Mouse (Mus musculus) embryonic stem cell, embryonic (primary cell): Measurements from ENCODE around the gene Prr36.

Experiments
- CTCF ChIA-PET, 4 experiments: fragments of 300-600 bp in 2 of 4; fragments of 350-600 bp in 2 of 4; sonication (Branson Sonifier 250); formaldehyde crosslinking; loops; one replicate each; lab custom pipeline; 2022; ENCODE audit warnings: inconsistent platforms in 2 of 4; lab: Charles Lee
- POLR2A ChIA-PET, 4 experiments: fragments of 300-600 bp in 2 of 4; fragments of 350-600 bp in 2 of 4; sonication (Branson Sonifier 250); formaldehyde crosslinking; loops; one replicate each; lab custom pipeline; 2022; ENCODE audit warnings: antibody characterized with exemption in 4 of 4, inconsistent platforms in 1 of 4; lab: Charles Lee

Prr36 gene

DNA sequence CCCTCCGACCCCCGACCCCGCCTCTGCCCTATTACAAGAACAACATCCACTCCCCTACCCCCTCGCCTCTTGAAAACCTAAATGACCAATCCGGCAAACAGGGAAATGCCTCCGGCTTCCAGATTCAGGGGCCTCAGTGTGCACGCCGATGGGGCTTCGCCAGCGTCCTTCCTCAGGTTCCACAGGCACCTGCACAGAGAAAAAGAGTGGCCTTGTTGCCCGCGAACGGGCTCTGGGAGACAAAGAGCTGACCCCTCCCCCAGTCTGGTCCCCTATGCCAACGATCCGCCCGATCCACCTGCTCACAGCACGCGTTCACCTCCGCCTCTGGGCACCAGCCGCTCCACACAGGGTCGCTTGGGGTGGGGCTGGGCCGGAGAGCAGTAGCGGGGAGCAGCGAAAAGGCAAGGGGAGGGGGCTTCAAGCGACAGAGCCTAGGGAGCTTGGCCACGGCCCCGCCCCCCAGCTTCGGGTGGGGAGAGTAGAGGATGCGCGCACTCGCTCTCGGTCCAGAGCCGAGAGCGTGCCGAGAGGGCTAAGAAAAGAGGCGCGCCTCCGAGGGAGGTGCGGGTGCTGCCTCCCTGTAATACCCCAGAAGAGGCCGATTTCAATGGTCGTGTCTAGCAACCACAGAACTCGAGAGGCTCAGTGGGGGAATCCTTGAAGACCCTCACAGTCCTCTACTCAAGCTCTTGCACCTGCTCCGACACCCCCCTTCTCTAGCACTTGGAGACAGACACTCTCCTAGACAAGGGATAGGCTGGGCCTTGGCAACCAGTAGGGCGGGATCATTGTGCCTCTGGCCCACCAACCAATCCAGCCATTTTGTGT, at the start of gene Prr36:
Prr36 (minus strand) TSS at position 669 of the 831 bp plus-strand sequence.
- CTCF ChIA-PET: interaction anchor here (0.5 to 1.7 kb wide), 14 partner anchors 10 to 571 kb away, joined by 3 to 7 read pairs (median 3); partner anchors contain the start of genes Gm49320 (in 1 of the 4), Lrrc8e (in 1 of the 4) and Map2k7 (in 1 of the 4)
- POLR2A ChIA-PET: interaction anchor here (0.6 to 5.6 kb wide), 27 partner anchors 10 to 576 kb away, joined by 3 to 51 read pairs (median 4); partner anchors contain the start of genes Gm49320 (in 3 of the 4), Map2k7 (in 3 of the 4), Zfp958 (in 2 of the 4) and Evi5l (in 1 of the 4)

DNA sequence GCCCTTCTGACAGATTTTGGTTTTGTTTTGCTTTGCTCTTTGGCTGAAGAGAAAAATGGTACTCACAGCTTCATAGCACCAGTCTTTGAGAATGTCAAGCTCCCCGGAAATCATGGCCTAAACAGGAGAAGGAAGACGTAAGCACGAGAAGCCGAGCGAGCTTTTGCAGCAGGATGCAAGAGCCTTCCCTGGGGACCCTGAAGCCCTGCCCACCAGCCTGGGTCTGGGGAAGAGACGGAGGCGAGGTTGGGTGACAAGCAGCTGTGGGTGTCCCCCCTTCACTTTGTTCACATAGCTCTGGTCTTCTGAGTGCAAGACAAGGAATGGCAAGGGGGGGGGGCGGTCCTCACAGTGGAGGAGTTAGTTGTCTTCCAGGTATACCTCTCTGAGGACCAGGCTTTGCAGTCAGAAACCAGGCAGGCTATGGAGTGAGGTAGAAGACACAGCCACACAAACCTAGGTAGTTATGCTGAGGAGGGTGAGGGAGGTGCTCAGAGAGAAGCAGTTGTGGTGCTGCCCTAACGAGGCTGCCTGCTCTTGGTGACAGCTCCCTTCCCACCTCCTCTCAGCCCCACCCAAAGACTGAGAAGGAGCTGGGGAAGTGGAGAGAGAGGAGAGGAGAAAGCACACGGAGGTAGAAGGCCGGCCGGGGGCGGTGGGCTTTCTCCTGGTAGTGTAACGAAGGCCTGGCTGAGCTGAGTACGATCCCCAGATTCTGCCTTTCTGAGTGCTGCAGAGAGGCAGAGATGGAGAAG, 48.1 kb upstream of the Prr36 start:
- ChIA-PET CTCF (interaction anchor here in 1 of 4 experiments (1.3 kb wide), 1 partner anchor 91 kb away, joined by 3 read pairs; no protein-coding TSS in a partner anchor), POLR2A (interaction anchor here in 2 of 4 experiments (0.6 to 3.1 kb wide), 7 partner anchors 7 to 304 kb away, joined by 3 to 15 read pairs (median 4); partner anchors contain the start of gene Timm44 (in 1 of the 2))

DNA sequence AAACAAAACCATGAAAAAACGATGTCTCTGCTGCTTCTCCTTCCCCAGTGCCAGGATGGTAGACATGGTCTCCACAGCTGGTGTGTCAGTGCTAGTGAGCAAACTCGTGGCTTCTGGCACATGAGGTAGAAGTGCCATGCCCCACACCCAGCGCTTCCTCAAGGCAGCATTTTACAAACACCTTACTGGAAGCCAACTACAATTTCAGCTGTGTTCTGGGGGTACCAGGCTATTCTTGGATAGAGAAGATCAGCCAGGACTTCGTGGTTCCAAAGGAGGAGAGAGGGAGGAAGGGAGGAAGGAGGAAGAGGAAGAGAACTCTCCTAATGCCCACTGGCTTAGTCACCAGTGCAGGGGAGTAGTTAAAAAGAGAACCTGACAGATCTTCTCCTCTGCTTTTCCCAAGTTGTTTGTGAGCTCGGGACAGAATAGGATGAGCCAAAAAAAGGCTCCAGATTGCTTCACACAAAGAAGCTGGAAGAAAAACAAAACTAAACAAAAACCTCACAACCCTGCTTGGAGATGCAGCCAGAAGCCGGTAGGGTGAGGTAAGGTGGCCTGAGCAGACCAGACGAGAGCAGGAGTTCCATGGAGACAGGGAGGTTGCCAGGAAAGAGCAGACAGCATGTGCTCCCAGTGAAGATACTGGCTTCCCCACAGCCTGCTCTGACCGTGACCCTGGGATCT, 46.0 kb upstream of the Prr36 start:
- ChIA-PET POLR2A (interaction anchor here in 1 of 4 experiments (1.2 to 2.9 kb wide), 6 partner anchors 9 to 116 kb away, joined by 3 to 9 read pairs (median 4); no protein-coding TSS in a partner anchor), CTCF (interaction anchor here in 1 of 4 experiments (0.9 kb wide), 1 partner anchor 59 kb away, joined by 3 read pairs; no protein-coding TSS in a partner anchor)

DNA sequence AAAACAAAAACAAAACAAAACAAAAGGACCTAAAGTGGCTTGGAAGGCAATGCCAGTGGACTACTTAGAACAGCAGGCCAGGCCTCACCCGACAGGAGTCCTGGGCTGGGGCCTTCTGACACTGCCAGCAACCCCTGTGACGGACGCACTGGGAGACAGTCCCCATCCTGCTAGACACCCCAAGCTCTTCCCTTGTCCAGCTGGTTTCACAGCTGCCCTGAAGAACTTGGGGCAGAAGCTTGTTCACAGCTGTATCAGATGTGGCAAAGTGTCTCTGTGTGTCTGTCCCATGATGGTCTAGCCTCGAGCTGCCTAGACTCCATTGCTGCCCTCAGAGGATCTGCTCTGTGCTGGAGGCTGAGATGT, 42.5 kb upstream of the Prr36 start:
- POLR2A ChIA-PET: interaction anchor here in 3 of 4 experiments (0.5 to 4.2 kb wide), 20 partner anchors 8 to 662 kb away, joined by 3 to 16 read pairs (median 5); partner anchors contain the start of genes Tgfbr3l (in 2 of the 3), Timm44 (in 2 of the 3), Evi5l (in 1 of the 3) and Gm49320 (in 1 of the 3)
- CTCF ChIA-PET: interaction anchor here in 3 of 4 experiments (0.7 to 3.3 kb wide), 13 partner anchors 8 to 541 kb away, joined by 3 to 13 read pairs (median 8); partner anchors contain the start of genes Gm49320 (in 2 of the 3) and Map2k7 (in 2 of the 3)

DNA sequence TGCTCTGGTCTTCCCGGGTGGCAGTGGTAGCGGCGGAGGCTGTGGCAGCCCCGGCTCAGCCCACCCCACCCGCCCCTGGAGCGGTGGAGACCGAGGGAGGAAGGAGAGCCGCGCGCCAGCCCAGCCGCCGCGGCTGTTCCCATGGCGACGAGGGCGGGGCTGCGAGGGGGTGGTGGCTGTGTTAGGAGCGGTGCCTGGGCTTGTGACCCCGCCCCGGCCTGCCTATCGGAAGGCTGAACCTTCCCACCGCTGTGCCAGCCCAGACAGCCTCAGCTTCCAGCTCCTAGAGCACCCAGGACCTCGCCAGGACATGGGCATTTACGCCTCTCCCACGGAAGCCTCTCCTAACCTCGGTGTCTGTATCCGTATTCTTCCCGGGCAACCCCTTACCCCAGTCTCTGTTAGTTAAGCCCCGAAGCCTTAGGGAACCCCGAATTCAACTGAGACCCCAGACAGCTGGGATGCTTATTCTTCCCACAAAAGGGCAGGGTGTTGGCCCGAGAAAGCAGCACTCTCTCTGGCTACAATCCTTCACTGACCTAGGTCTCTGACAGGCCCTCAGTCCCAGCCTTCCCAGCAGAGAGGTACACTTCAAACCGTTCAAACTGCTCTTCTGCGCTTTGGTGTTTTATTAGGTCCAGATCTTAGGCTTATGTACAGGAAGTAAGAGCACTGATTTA, 42.0 kb upstream of the Prr36 start, which contains the start of gene Ctxn1:
Ctxn1 (minus strand) TSS at position 150 of the 680 bp plus-strand sequence.
- POLR2A ChIA-PET: interaction anchor here (0.5 to 4.2 kb wide), 30 partner anchors 8 to 791 kb away, joined by 3 to 16 read pairs (median 4); partner anchors contain the start of genes Gm49320 (in 2 of the 4), Timm44 (in 2 of the 4), Evi5l (in 1 of the 4) and Map2k7 (in 1 of the 4)
- CTCF ChIA-PET: interaction anchor here (0.6 to 3.3 kb wide), 23 partner anchors 8 to 541 kb away, joined by 3 to 13 read pairs (median 5); partner anchors contain the start of genes Gm49320 (in 3 of the 4), Map2k7 (in 3 of the 4), Tgfbr3l (in 2 of the 4) and Timm44 (in 1 of the 4)

GRCm38 (mm10) chr8:4258678-4259077, 41.4 kb upstream of the Prr36 start:
- CTCF ChIA-PET: interaction anchor here (0.6 to 3.3 kb wide), 23 partner anchors 8 to 540 kb away, joined by 3 to 13 read pairs (median 5); partner anchors contain the start of genes Gm49320 (in 3 of the 4), Map2k7 (in 3 of the 4), Tgfbr3l (in 2 of the 4) and Timm44 (in 1 of the 4)
- POLR2A ChIA-PET: interaction anchor here (0.6 to 4.2 kb wide), 30 partner anchors 8 to 791 kb away, joined by 3 to 16 read pairs (median 4); partner anchors contain the start of genes Gm49320 (in 2 of the 4), Evi5l (in 1 of the 4), Map2k7 (in 1 of the 4) and Zfp958 (in 1 of the 4)

GRCm38 (mm10) chr8:4258233-4258632, 41.0 kb upstream of the Prr36 start:
- ChIA-PET CTCF (interaction anchor here (0.6 to 3.3 kb wide), 17 partner anchors 8 to 125 kb away, joined by 3 to 13 read pairs (median 7); partner anchors contain the start of genes Gm49320 (in 3 of the 4), Map2k7 (in 3 of the 4) and Tgfbr3l (in 1 of the 4)), POLR2A (interaction anchor here (0.7 to 4.2 kb wide), 23 partner anchors 8 to 355 kb away, joined by 3 to 16 read pairs (median 4); partner anchors contain the start of genes Gm49320 (in 2 of the 4), Map2k7 (in 1 of the 4) and Zfp958 (in 1 of the 4))

- ChIA-PET CTCF (interaction anchor here (0.9 to 3.3 kb wide), 9 partner anchors 10 to 539 kb away, joined by 3 to 13 read pairs (median 5); partner anchors contain the start of genes Gm49320 (in 3 of the 4) and Map2k7 (in 3 of the 4)), POLR2A (interaction anchor here in 3 of 4 experiments (0.5 to 4.2 kb wide), 21 partner anchors 9 to 355 kb away, joined by 3 to 16 read pairs (median 3); partner anchors contain the start of genes Gm49320 (in 1 of the 3), Map2k7 (in 1 of the 3) and Zfp958 (in 1 of the 3))
These were observed 40.1 kb upstream of the Prr36 start for GRCm38 (mm10) chr8:4257350-4257749.

- ChIA-PET CTCF (interaction anchor here (0.6 to 3.3 kb wide), 9 partner anchors 10 to 538 kb away, joined by 3 to 13 read pairs (median 5); partner anchors contain the start of genes Gm49320 (in 3 of the 4) and Map2k7 (in 3 of the 4)), POLR2A (interaction anchor here in 3 of 4 experiments (0.5 to 4.2 kb wide), 24 partner anchors 8 to 356 kb away, joined by 3 to 16 read pairs (median 3); partner anchors contain the start of genes Gm49320 (in 2 of the 3), Map2k7 (in 2 of the 3) and Zfp958 (in 1 of the 3))
These were observed 39.7 kb upstream of the Prr36 start for GRCm38 (mm10) chr8:4256911-4257310.

DNA sequence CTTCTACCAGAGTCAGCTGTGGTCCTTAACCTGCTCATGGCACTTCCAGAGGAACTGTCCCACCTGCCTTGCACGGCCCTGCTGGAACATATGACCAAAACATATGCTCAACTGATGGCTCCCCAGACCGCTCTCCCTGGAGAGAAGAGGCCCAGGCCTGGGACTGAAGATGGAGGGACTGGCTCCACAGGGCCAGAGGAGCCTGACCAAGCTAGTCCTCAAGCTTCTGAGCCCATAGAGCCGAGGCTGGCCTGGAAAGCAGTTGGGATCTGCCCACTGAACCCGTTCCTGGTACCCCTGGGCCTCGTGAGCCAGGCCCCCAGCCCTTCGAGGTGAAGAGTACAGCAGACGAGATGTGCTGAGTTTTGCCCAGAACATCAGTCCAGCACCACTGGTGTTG, 38.2 kb upstream of the Prr36 start:
- ChIA-PET POLR2A (interaction anchor here in 2 of 4 experiments (1.3 to 4.2 kb wide), 5 partner anchors 9 to 17 kb away, joined by 4 to 16 read pairs (median 5); partner anchors contain the start of genes Gm49320 (in 2 of the 2) and Map2k7 (in 2 of the 2)), CTCF (interaction anchor here in 1 of 4 experiments (3.2 kb wide), 1 partner anchor 12 kb away, joined by 12 read pairs; no protein-coding TSS in a partner anchor)

- ChIA-PET CTCF (interaction anchor here in 3 of 4 experiments (0.6 to 3.2 kb wide), 12 partner anchors 13 to 360 kb away, joined by 3 to 13 read pairs (median 4); partner anchors contain the start of genes Gm49320 (in 1 of the 3) and Map2k7 (in 1 of the 3)), POLR2A (interaction anchor here (0.6 to 3.3 kb wide), 20 partner anchors 9 to 656 kb away, joined by 3 to 24 read pairs (median 4); partner anchors contain the start of genes Map2k7 (in 3 of the 4), Gm49320 (in 2 of the 4), Timm44 (in 2 of the 4) and Zfp958 (in 1 of the 4))
These were observed 36.7 kb upstream of the Prr36 start for GRCm38 (mm10) chr8:4254001-4254400.

DNA sequence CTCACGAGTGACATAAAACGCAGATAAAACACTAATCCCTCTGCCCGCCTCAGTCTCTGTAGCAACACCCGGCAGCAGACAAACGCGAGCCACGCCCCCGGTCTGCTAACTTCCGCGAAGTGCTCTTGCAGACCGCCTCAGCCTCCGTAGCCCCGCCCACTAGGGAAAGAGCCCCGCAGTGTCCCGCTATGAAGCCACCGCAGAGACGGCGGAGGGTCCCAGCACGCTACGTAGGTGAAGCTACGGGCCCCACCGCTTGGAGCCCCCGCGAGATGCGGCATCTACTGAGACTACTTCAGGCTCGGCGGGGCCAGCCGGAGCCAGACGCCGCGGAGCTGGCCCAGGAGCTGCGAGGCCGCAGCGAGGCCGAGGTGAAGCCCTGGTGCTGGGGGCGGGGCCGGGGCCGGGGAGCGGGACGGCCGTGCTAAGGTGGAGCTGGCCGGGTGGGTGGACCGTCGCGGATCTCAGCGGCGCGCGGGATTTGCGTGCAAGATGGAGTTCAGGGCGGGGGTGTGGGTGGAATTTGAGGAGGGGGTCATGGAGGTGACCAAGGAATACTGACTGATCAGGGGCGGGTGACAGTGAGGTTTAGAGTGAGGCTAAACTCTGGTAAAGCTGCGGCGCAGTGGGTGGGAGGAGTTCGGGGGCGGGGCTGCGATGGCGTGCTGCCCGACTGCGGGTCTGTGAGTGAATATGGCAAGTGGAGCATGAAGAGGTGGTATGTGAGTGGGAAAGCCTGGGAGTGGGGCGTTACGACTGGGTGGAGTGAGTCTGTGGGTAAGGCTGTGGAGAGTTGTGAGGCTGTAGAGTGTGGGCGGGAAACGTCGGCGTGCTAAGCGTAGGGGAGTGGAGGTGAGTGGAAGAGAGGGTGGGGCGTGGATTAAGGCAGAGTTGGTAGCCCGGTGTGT, 35.9 kb upstream of the Prr36 start, which contains the start of gene Snapc2:
Snapc2 (plus strand) TSS at position 147 of the 908 bp plus-strand sequence.
- POLR2A ChIA-PET: interaction anchor here (0.5 to 3.3 kb wide), 28 partner anchors 8 to 655 kb away, joined by 3 to 24 read pairs (median 4); partner anchors contain the start of genes Map2k7 (in 3 of the 4), Gm49320 (in 2 of the 4), Timm44 (in 2 of the 4) and Zfp958 (in 1 of the 4)

DNA sequence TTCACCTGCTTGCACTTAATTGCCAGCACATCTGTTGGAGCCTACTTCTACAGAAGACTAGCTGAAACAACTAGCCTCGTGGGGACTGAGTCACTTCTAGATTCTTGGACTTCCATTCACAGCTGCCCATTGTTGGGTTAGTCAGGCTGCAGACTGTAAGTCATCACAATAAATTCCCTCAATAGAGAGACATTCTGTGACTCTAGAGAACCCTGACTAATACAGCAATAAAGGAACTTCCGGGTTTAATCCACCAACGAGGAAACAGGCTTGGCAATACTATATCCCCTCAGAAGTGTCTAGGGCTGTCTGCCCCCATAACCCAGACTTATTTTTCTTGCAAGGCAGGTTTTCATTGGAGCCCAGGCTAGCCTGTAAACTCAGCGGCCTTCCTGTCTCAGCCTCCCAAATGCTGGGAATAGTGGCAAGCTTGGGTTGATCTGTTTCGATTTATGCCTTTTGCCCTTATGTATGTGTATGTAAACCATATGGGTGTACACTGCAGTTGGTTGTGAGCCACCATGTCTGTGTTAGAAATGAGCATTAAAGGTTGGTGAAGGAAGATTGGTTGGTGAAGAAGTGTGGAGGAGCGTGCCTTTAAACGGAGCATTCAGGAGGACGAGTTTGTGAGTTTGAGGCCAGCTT, 35.0 kb upstream of the Prr36 start:
- CTCF ChIA-PET: interaction anchor here in 2 of 4 experiments (0.6 to 3.2 kb wide), 4 partner anchors 14 to 86 kb away, joined by 3 to 13 read pairs (median 10); partner anchors contain the start of genes Evi5l (in 1 of the 2), Gm49320 (in 1 of the 2) and Map2k7 (in 1 of the 2)
- POLR2A ChIA-PET: interaction anchor here in 2 of 4 experiments (0.8 to 3.3 kb wide), 12 partner anchors 9 to 86 kb away, joined by 3 to 24 read pairs (median 7); partner anchors contain the start of genes Gm49320 (in 2 of the 2), Map2k7 (in 2 of the 2) and Timm44 (in 2 of the 2)

More for the DNA sequence above, 35.9 kb upstream of the Prr36 start, which contains the start of gene Snapc2:
- CTCF ChIA-PET: interaction anchor here (0.6 to 3.2 kb wide), 12 partner anchors 14 to 786 kb away, joined by 3 to 13 read pairs (median 4); partner anchors contain the start of genes Gm49320 (in 2 of the 4), Map2k7 (in 2 of the 4) and Pex11g (in 1 of the 4)
